Mouse (Mus musculus) midbrain, embryonic 16.5 days (tissue): Measurements from ENCODE around the gene Cacna1c. TPM values are rescaled to one million over a fixed set of nuclear protein-coding genes. Genes with fewer than 3 reads are reported as not detected.
A peak's percentile ranks its signal among the peaks of the same experiment; 100 is the strongest.

Experiments
- ATAC-seq: fragments of 200-750 bp; cut with Nextera tagmentation; 2 replicates; pipeline ENCODE4 v1.8.0; 2017; ENCODE audit warnings: moderate TSS enrichment
- H3K27ac ChIP-seq: fragments of 300-500 bp; sonication (generic); 2 replicates; pipeline ENCODE4 v1.5.1; 2014; ENCODE audit warnings: mild to moderate bottlenecking, low read length, mixed read lengths
- H3K27me3 ChIP-seq: fragments of 300-500 bp; sonication (generic); 2 replicates; pipeline ENCODE4 v1.6.1; 2014; ENCODE audit warnings: low read depth, low read length, mixed read lengths; ENCODE audit not compliant: control insufficient read depth, insufficient read depth
- H3K36me3 ChIP-seq: fragments of 300-500 bp; sonication (generic); 2 replicates; pipeline ENCODE4 v1.6.1; 2014; ENCODE audit warnings: mild to moderate bottlenecking, low read length, moderate library complexity, mixed read lengths; ENCODE audit not compliant: control insufficient read depth, insufficient read depth
- H3K4me1 ChIP-seq: fragments of 300-500 bp; sonication (generic); 2 replicates; pipeline ENCODE4 v1.6.1; 2014; ENCODE audit warnings: mild to moderate bottlenecking, low read length, mixed read lengths; ENCODE audit not compliant: control insufficient read depth, insufficient read depth
- H3K4me2 ChIP-seq: fragments of 300-500 bp; sonication (generic); 2 replicates; pipeline ENCODE4 v1.6.1; 2014; ENCODE audit warnings: mild to moderate bottlenecking, low read length, mixed read lengths
- H3K4me3 ChIP-seq: fragments of 300-500 bp; sonication (generic); 2 replicates; pipeline ENCODE4 v1.5.1; 2014; ENCODE audit warnings: low read depth, mild to moderate bottlenecking, low read length, moderate library complexity, mixed read lengths
- H3K9ac ChIP-seq: fragments of 300-500 bp; sonication (generic); 2 replicates; pipeline ENCODE4 v1.6.1; 2014; ENCODE audit warnings: low read depth, low read length, mixed read lengths
- H3K9me3 ChIP-seq: fragments of 300-500 bp; sonication (generic); replicated peaks from 2 replicates; pipeline ENCODE4 v1.6.1; 2014; ENCODE audit warnings: mild to moderate bottlenecking, low read length, mixed read lengths; ENCODE audit not compliant: control insufficient read depth, poor library complexity, severe bottlenecking
- WGBS: fragments of 180-500 bp; shearing (Covaris S2); extraction: QIAGEN DNeasy Blood & Tissue Kit; methylation state at CpG from one replicate; pipeline ENCODE4 v1.1.7; 2014; 5-methylcytosine and 5-hydroxymethylcytosine counted together
- polyA plus RNA-seq: library from polyadenylated mRNA; unstranded; fragments of >200 nt; fragmentation: Nextera tagmentation; extraction: Ambion mirVana; gene quantifications from 2 replicates; pipeline ENCODE4 v1.2.1, GENCODE M21; 2015

The Cacna1c gene
- polyA plus RNA-seq, 1 experiment from 2014 or later, result 8.1 TPM

DNA sequence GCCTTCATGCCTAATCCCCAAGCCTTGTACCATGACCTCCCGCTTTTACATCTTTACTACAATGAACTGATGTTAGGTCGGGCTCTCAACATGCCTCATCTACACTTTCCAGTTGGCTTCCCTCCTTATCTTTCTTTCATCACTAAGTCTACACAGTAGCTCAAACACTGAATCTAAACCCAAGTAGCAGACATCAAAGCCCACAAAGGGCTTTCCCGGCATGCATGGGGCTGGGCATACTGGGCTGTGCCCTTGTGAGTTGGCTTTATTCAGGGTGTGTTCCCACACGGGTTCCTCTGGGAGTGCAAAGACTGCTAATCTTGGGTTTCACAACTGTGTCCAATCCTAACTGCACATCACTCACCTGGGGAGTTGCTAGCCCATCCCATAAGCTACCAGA, 542.9 kb downstream of the Cacna1c start:
- ATAC-seq, result no peak
- peaks cover 32% of the 10 kb centered on the region for H3K36me3 ChIP-seq
- 85% methylated on average over 4 of the region's 4 CpGs for WGBS
- no peak overlapping the region for H3K9ac ChIP-seq
- no peak overlapping the region for H3K27ac ChIP-seq
- H3K27me3 ChIP-seq, result no peaks in the 10 kb centered on the region
- no peaks in the 10 kb centered on the region for H3K4me1 ChIP-seq
- no peak overlapping the region for H3K4me2 ChIP-seq
- no peak overlapping the region for H3K4me3 ChIP-seq
- H3K9me3 ChIP-seq, result no peaks in the 10 kb centered on the region

DNA sequence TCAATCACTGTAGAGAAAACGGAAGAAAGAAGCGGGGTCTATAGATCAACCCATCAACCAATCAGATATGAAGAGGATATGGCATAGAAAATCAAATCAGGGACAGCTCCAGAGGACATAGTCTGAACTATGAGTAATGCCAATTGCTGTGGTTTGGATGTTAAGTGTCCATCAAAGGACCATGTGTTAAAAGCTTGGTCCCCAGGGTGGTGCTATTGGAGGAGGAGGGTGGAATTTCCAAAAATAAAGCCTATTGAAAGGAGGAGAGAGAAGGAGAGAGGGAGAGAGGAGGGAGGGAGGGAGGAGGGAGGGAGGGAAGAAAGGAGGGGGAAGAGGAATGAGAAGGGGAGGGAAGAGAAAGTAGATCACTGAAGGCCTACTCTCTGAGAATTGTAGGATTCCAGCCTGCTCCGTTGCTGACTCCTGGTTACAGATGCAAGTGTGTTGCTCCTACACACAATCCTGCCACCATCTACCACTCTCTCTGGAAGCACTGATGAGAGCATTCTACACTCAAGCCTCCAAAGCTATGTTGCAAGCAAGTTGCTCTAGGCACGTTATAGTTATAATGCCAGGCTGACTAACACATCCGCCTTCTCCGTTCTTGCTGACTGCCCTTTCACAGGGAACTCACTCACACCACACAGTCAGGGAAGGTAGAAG, 547.0 kb downstream of the Cacna1c start:
- H3K27me3 ChIP-seq, result no peaks in the 10 kb centered on the region
- no peak overlapping the region for H3K4me2 ChIP-seq
- peaks cover 25% of the 10 kb centered on the region for H3K36me3 ChIP-seq
- H3K4me3 ChIP-seq, result no peak overlapping the region
- no peak overlapping the region for H3K27ac ChIP-seq
- no peak overlapping the region for H3K9ac ChIP-seq
- WGBS, result 88% methylated on average over 6 of the region's 6 CpGs
- H3K4me1 ChIP-seq, result no peaks in the 10 kb centered on the region; the same call in 1 of the 2 replicates
- ATAC-seq, result no peak
- no peaks in the 10 kb centered on the region for H3K9me3 ChIP-seq

DNA sequence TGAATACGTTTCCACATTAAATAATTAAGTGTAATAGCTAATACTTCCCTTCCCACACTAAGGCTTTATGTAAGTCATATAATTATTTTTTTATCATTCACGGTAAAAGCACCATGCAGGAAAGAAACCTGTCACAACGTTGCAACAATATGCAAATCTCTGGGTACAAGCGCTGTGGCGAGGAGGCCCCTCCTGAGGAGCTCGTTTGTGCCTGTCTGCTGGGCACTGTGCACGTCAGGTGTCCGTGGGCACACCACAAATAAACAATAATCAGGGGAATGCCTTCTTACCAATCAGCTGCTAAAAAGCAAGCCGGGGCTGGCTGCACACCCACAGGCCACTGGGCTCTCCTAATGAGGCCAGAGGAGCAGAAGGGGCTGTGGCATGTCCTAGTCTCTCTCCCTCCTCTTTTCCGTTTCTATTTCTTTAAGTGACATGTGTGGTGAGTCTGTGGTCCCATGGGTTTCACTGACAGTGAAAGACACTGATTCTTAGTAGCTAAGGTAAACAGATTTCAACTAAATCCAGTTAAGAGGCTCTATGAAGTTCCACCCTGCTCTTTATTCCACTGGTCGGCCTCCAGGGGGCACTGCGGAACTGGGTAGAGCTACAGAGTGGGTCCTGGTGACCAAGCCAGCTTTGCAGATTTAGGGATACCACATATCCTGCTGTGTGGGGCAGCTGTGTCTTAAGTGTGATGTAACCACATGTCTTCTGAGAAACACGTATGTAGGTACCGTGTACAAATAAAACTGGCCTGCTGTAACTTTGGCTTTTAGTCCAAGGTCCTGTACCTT, 549.8 kb downstream of the Cacna1c start:
- Histone ChIP-seq H3K27me3 (no peaks in the 10 kb centered on the region), H3K4me1 (no peaks in the 10 kb centered on the region; the same call in 1 of the 2 replicates), H3K9ac (0 out of 2 replicates have a peak overlapping the region, but pooled peaks have one; percentile 31), H3K9me3 (no peaks in the 10 kb centered on the region), H3K4me2 (no peak overlapping the region), H3K36me3 (peaks cover 12% of the 10 kb centered on the region), H3K4me3 (no peak overlapping the region), H3K27ac (no peak overlapping the region)
- peak; percentile 82 for ATAC-seq
- WGBS, result 37% methylated on average over 14 of the region's 14 CpGs

GRCm38 (mm10) chr6:118644866-118645265, 551.4 kb downstream of the Cacna1c start:
- Histone ChIP-seq H3K4me1 (no peaks in the 10 kb centered on the region; the same call in 1 of the 2 replicates), H3K9me3 (no peaks in the 10 kb centered on the region), H3K36me3 (0 out of 2 replicates have a peak, but pooled peaks cover 5% of the 10 kb centered on the region), H3K27me3 (no peaks in the 10 kb centered on the region), H3K27ac (no peak overlapping the region), H3K4me3 (no peak overlapping the region), H3K4me2 (no peak overlapping the region), H3K9ac (no peak overlapping the region)
- 90% methylated on average over 12 of the region's 12 CpGs for WGBS
- no peak for ATAC-seq

GRCm38 (mm10) chr6:118643541-118643940, 552.7 kb downstream of the Cacna1c start:
- Histone ChIP-seq H3K9me3 (no peaks in the 10 kb centered on the region), H3K4me2 (no peak overlapping the region), H3K27me3 (no peaks in the 10 kb centered on the region), H3K9ac (no peak overlapping the region), H3K4me3 (no peak overlapping the region), H3K27ac (no peak overlapping the region), H3K4me1 (no peaks in the 10 kb centered on the region; the same call in 1 of the 2 replicates), H3K36me3 (peaks cover 2% of the 10 kb centered on the region; the same call in 1 of the 2 replicates)
- 85% methylated on average over 2 of the region's 2 CpGs for WGBS
- ATAC-seq, result no peak

- Histone ChIP-seq H3K9me3 (peaks cover 9% of the 10 kb centered on the region), H3K9ac (no peak overlapping the region), H3K27me3 (no peaks in the 10 kb centered on the region), H3K4me1 (no peaks in the 10 kb centered on the region; the same call in 1 of the 2 replicates), H3K36me3 (peaks cover 19% of the 10 kb centered on the region), H3K4me3 (no peak overlapping the region), H3K27ac (no peak overlapping the region), H3K4me2 (no peak overlapping the region)
- no peak for ATAC-seq
- WGBS, result 79% methylated on average over 6 of the region's 6 CpGs
These were observed 554.4 kb downstream of the Cacna1c start for GRCm38 (mm10) chr6:118641671-118642325.

DNA sequence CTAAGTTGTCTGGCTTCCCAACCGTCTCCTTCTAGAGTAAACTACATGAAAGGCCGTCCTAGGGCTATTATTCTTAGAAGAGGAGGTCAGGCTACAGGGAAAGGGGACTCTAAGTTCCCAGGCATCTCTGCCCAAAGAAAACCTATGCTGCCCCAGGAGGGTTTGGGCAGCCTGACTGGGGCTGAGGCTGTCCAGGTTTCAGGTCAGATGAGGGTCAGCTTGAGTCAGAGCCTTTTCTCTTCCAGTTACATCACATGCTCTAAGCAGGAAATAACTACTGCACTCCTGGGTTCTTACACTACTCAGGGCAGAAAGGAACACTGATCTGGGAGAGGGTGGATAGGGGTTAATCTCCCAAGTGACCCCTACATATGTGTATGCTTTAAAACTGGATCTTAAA, 556.4 kb downstream of the Cacna1c start:
- no peak for ATAC-seq
- Histone ChIP-seq H3K4me3 (no peak overlapping the region), H3K27ac (no peak overlapping the region), H3K36me3 (peaks cover 26% of the 10 kb centered on the region), H3K9me3 (peaks cover 11% of the 10 kb centered on the region), H3K9ac (no peak overlapping the region), H3K4me2 (no peak overlapping the region), H3K27me3 (no peaks in the 10 kb centered on the region), H3K4me1 (no peaks in the 10 kb centered on the region)
- WGBS, result 66% methylated on average over 2 of the region's 2 CpGs

GRCm38 (mm10) chr6:118638911-118639310, 557.3 kb downstream of the Cacna1c start:
- Histone ChIP-seq H3K4me1 (no peaks in the 10 kb centered on the region), H3K27me3 (no peaks in the 10 kb centered on the region), H3K9ac (no peak overlapping the region), H3K9me3 (peaks cover 11% of the 10 kb centered on the region), H3K4me2 (no peak overlapping the region), H3K27ac (no peak overlapping the region), H3K4me3 (no peak overlapping the region), H3K36me3 (peaks cover 26% of the 10 kb centered on the region)
- 83% methylated on average over 2 of the region's 2 CpGs for WGBS
- ATAC-seq, result no peak
